Mouse (Mus musculus): ENCODE data around the gene Adamts6. TPM values are rescaled to one million over a fixed set of nuclear protein-coding genes. Genes with fewer than 3 reads are reported as not detected.

Adamts6 gene
- polyA plus RNA-seq, 1 experiment: 2.4 TPM

DNA sequence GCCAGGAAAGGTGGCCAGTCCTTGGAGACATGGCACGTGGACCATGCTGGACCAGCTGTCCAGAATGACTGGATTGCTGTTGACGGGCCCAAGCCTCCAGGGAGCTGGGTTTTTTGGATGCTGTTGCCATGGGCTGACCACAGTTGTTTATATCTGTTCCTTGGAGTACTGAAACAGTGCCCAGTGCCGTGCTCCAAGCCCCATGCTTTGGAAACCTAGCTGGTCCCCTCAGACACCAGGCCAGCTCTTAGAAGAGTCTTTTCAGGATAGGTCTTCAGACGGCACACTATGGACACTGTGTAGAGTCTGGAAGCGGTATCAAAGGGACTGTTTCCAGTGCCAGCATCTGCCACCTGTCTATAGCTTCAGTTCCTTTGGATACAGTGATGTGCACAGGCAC is 223.1 kb downstream of the Adamts6 start:
- no peak overlapping the region for H3K4me3 ChIP-seq (ENCODE audit: extremely low read depth, insufficient read depth, insufficient read length)
- H3K4me1 ChIP-seq (ENCODE audit: control insufficient read depth, insufficient read depth, insufficient read length): no peaks in the 10 kb centered on the region
- TF ChIP-seq POLR2A (IDR thresholded peaks at IDR 0.05; ENCODE audit: low read depth, low read length) (no peak), CTCF (IDR thresholded peaks at IDR 0.05; ENCODE audit: extremely low read depth, insufficient read depth, insufficient read length, insufficient replicate concordance) (no peak)
- WGBS: 88% methylated on average over 5 of the region's 5 CpGs
- no peak overlapping the region for H3K27ac ChIP-seq (ENCODE audit: insufficient read depth, low read length)
- DNase-seq (ENCODE audit: low read depth in 1 of 2, low spot score in 2 of 2): no peak
- H3K27me3 ChIP-seq (ENCODE audit: control insufficient read depth, insufficient read depth, low read length): no peaks in the 10 kb centered on the region
- no peaks in the 10 kb centered on the region for H3K36me3 ChIP-seq (ENCODE audit: control insufficient read depth, insufficient read depth, low read length)

DNA sequence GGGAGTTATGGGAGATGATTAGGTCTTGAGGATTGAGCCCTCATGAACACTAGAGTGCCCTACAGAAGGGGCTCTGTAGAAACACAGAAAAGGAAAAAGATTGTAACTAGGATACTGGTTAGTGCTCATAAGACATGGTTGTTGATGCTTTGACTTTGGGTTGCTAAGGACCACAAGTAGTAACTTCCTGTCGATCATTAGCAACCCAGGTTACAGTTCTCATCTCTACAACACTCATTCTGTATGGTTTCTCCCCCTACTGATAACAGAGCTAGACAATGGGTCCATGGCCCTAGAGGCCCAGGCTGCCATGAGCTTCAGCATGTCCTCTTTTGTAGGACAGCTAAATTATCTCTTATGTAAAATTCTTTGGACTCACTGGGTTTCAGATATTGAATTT is 227.4 kb downstream of the Adamts6 start:
- H3K4me3 ChIP-seq (ENCODE audit: extremely low read depth, insufficient read depth, insufficient read length): no peak overlapping the region
- DNase-seq (ENCODE audit: low read depth in 1 of 2, low spot score in 2 of 2): no peak
- no peaks in the 10 kb centered on the region for H3K27me3 ChIP-seq (ENCODE audit: control insufficient read depth, insufficient read depth, low read length)
- no peak overlapping the region for H3K27ac ChIP-seq (ENCODE audit: insufficient read depth, low read length)
- no peaks in the 10 kb centered on the region for H3K4me1 ChIP-seq (ENCODE audit: control insufficient read depth, insufficient read depth, insufficient read length)
- no peak for TF ChIP-seq POLR2A (IDR thresholded peaks at IDR 0.05; ENCODE audit: low read depth, low read length)
- no peak for TF ChIP-seq CTCF (IDR thresholded peaks at IDR 0.05; ENCODE audit: extremely low read depth, insufficient read depth, insufficient read length, insufficient replicate concordance)
- no peaks in the 10 kb centered on the region for H3K36me3 ChIP-seq (ENCODE audit: control insufficient read depth, insufficient read depth, low read length)
- WGBS: 92% methylated on average over 1 of the region's 1 CpGs

DNA sequence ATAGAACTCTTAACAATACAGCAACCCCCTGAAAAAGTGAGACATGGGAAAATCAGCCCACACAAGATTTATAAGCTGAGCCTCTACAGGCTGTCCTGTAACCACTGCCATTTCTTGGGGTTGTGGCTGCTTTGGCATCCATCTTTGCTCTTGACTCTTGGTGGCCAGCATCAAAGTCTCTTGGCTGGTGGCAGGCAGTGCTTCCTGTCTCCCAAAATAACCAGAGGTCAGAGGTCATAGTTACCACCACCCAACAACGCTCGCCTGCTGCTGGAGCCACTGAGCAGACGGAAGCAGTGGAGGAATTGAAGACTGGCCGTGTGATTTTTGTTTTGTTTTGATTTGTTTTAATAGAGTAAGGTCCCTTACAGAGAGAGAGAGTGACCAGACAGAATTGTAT is 228.5 kb downstream of the Adamts6 start:
- TF ChIP-seq POLR2A (IDR thresholded peaks at IDR 0.05; ENCODE audit: low read depth, low read length): no peak
- no peak for TF ChIP-seq CTCF (IDR thresholded peaks at IDR 0.05; ENCODE audit: extremely low read depth, insufficient read depth, insufficient read length, insufficient replicate concordance)
- Histone ChIP-seq H3K27ac (ENCODE audit: insufficient read depth, low read length) (no peak overlapping the region), H3K36me3 (ENCODE audit: control insufficient read depth, insufficient read depth, low read length) (no peaks in the 10 kb centered on the region), H3K4me3 (ENCODE audit: extremely low read depth, insufficient read depth, insufficient read length) (no peak overlapping the region), H3K4me1 (ENCODE audit: control insufficient read depth, insufficient read depth, insufficient read length) (no peaks in the 10 kb centered on the region), H3K27me3 (ENCODE audit: control insufficient read depth, insufficient read depth, low read length) (no peaks in the 10 kb centered on the region)
- DNase-seq (ENCODE audit: low read depth in 1 of 2, low spot score in 2 of 2): no peak
- 80% methylated on average over 4 of the region's 4 CpGs for WGBS

DNA sequence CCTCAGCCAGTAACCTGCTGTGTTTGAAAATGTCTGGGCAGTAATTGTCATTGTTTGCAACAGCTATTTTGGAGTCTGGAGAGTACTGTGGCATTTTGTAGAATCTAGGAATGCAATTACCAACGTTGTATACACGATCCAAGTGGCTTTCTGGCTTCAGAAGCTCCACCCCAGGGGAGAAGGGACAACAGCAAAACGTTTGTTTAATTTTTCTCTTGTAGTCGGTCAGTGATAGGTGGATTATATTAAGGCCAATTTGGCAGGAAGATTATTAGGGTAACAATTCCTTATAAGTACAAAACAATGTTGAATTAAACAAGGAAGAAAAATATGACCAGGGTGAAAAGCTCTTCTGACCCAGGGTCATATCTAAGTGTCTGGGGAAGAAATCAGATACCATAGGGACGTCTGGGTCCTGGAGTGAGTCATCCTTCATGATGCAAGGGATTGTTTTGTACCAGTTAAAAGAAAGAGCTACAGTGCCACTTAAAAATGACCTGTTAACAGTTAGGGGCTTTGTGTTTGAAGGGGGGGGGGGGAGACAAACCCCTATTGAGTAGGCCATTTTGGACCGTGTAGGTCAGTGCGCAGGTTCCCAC is 229.2 kb downstream of the Adamts6 start:
- no peak for DNase-seq (ENCODE audit: low read depth in 1 of 2, low spot score in 2 of 2)
- WGBS: 78% methylated on average over 7 of the region's 7 CpGs
- TF ChIP-seq POLR2A (IDR thresholded peaks at IDR 0.05; ENCODE audit: low read depth, low read length) (no peak), CTCF (IDR thresholded peaks at IDR 0.05; ENCODE audit: extremely low read depth, insufficient read depth, insufficient read length, insufficient replicate concordance) (no peak)

DNA sequence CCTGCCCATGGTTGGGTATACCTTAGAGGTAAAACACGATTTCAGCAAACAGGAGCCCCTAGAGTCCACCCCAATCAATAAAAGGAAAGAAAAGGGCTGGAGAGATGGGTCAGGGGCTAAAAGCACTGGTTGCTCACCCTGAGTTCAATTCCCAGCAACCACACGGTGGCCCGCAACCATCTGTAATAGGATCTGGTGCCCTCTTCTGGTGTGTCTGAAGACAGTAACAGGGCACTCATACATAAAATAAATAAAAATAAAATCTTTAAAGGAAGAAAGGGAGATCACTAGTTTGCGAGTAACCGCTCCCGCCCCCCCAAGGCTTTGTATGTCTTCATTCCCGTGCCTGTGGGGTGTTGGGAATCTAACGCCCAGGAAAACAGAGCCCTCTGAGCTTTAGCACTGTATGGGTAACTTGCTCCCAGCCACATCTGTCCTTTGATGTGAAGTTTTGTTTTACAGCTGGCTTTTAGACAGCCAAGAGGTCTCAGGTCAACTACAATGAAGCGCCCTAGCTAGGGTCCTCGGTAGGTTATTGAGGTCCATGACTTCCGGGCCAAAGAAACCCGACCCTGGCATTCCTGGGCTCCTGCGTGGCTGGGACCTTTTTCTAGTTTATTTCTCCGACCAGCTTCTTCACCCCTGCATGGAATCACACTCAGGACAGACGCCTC is 230.1 kb downstream of the Adamts6 start:
- TF ChIP-seq CTCF (IDR thresholded peaks at IDR 0.05; ENCODE audit: extremely low read depth, insufficient read depth, insufficient read length, insufficient replicate concordance) (no peak), POLR2A (IDR thresholded peaks at IDR 0.05; ENCODE audit: low read depth, low read length) (no peak)
- H3K27me3 ChIP-seq (ENCODE audit: control insufficient read depth, insufficient read depth, low read length): no peaks in the 10 kb centered on the region
- H3K36me3 ChIP-seq (ENCODE audit: control insufficient read depth, insufficient read depth, low read length): no peaks in the 10 kb centered on the region
- no peak overlapping the region for H3K27ac ChIP-seq (ENCODE audit: insufficient read depth, low read length)
- WGBS: 90% methylated on average over 15 of the region's 15 CpGs
- H3K4me1 ChIP-seq (ENCODE audit: control insufficient read depth, insufficient read depth, insufficient read length): no peaks in the 10 kb centered on the region
- no peak overlapping the region for H3K4me3 ChIP-seq (ENCODE audit: extremely low read depth, insufficient read depth, insufficient read length)
- DNase-seq (ENCODE audit: low read depth in 1 of 2, low spot score in 2 of 2): no peak

More for the DNA sequence above, 229.2 kb downstream of the Adamts6 start:
- H3K36me3 ChIP-seq (ENCODE audit: control insufficient read depth, insufficient read depth, low read length): no peaks in the 10 kb centered on the region
- no peak overlapping the region for H3K4me3 ChIP-seq (ENCODE audit: extremely low read depth, insufficient read depth, insufficient read length)
- no peak overlapping the region for H3K27ac ChIP-seq (ENCODE audit: insufficient read depth, low read length)
- no peaks in the 10 kb centered on the region for H3K4me1 ChIP-seq (ENCODE audit: control insufficient read depth, insufficient read depth, insufficient read length)
- no peaks in the 10 kb centered on the region for H3K27me3 ChIP-seq (ENCODE audit: control insufficient read depth, insufficient read depth, low read length)

DNA sequence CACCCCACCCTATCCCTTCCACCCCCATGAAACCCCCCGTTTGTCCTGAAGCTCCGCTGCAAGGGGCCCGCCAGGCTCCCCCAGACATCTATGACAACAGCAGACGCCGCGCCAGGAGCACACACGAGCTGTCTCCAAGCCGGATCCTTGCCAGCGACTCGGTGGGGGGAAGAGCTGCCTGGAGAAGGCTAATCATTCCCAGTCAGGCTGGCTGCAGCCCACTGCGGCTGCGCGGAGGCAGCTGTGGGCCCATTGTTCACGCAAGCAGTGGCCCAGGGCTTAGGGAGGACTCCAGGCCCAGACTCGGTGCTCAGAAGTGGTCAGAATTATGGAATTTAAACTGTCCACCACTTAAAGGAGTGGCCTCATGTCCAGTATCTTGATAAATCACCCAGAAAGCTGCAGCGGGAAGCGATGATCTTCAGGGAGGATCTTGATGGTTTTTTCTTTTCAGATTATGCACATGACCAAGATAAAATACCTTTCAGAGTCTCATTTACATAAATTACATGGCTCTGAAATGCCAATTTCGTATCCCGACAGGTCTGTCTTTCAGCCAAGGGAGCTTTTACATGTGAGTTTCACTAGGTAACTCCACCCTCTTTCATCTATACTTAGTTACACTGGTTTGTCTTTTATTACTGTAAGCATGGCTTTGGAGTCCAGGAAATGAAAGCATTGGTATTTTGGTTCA is 230.8 kb downstream of the Adamts6 start:
- 89% methylated on average over 19 of the region's 19 CpGs for WGBS
- Histone ChIP-seq H3K36me3 (ENCODE audit: control insufficient read depth, insufficient read depth, low read length) (no peaks in the 10 kb centered on the region), H3K4me1 (ENCODE audit: control insufficient read depth, insufficient read depth, insufficient read length) (no peaks in the 10 kb centered on the region), H3K27ac (ENCODE audit: insufficient read depth, low read length) (no peak overlapping the region), H3K27me3 (ENCODE audit: control insufficient read depth, insufficient read depth, low read length) (no peaks in the 10 kb centered on the region), H3K4me3 (ENCODE audit: extremely low read depth, insufficient read depth, insufficient read length) (no peak overlapping the region)
- TF ChIP-seq POLR2A (IDR thresholded peaks at IDR 0.05; ENCODE audit: low read depth, low read length): no peak
- TF ChIP-seq CTCF (IDR thresholded peaks at IDR 0.05; ENCODE audit: extremely low read depth, insufficient read depth, insufficient read length, insufficient replicate concordance): no peak
- DNase-seq (ENCODE audit: low read depth in 1 of 2, low spot score in 2 of 2): no peak

Measured in spleen, adult 2 months (tissue).